Mouse (Mus musculus): ENCODE results near the gene Trmt13. TPM values are rescaled to one million over a fixed set of nuclear protein-coding genes. Genes with fewer than 3 reads are reported as not detected.

Trmt13 gene
- polyA plus RNA-seq, 1 experiment from 2014 or later: 30.6 TPM

DNA sequence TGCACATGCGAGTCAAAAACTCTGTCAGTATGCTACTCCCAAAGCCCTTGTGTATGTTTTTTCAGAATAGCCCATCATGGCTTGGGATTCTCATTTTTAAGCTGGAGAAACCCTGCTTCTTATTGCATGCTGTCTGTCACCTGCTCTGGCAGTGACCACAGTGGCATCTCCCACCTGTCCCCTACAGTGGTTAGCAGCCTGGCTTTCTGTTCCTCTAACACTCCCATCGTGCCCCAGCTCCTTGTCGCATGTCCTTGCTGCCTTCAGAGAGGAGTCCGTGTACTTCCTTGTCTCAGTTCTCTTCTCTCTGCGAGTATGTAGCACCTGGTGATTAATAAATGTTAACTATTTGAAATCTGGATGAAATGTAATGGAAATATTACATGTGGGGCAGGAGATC lies 67.0 kb downstream of the Trmt13 start:
- no peak for DNase-seq (ENCODE audit: low spot score)

DNA sequence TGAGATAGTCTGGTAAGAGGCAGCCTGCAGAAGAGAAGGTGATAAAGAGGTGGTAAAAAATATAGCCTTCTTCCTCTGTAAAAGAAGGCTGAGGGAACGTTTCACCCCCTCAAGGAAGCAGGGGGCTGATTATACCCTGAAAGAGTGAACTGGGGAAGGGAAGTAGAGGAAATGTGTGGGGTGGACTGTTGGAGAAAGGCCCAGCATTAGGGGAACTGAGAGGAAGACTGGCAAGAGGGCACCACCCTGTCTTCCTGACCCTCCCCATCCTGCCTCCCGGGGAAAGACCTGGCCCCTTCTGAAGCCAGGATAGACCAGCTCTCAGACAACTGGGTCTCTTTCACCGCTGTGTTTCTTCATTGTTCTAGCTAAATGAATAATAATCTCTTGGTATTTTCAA lies 71.9 kb downstream of the Trmt13 start:
- no peak for DNase-seq (ENCODE audit: low spot score)

DNA sequence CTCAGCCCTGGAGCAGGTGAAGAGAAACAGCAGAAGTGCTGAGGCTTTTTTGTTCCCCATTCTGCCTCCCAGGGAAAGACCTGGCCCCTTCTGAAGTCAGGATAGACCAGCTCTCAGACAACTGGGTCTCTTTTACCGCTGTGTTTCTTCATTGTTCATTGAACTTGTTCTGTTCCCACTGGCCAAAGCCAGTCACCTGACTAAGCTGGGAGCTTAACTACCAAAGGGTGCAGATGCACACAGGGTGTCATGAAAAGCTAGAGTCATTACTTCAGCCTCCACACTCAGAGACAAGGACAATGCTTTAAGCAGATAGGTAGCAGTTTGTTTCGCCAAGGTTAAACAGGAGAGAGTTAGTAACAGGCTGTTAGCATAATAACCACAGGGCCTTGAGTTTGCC lies 72.3 kb downstream of the Trmt13 start:
- DNase-seq (ENCODE audit: low spot score): no peak

DNA sequence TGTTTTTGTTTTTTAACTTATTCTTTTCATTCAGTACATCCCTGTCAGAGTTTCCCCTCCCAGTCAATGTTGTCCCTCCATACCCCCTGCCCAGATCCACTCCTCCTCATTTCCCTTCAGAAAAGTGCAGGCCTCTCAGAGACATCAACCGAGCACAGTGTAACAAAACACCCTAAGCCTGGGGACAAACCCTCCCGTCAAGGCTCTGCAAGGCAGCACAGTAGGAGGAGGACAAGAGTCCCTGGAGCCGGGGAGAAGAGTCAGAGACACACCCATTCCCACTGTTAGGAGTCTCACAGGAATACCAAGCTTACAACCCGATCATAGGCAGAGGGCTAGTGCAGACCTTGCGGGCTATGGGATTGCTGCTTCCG lies 77.2 kb downstream of the Trmt13 start:
- no peak for DNase-seq (ENCODE audit: low spot score)

DNA sequence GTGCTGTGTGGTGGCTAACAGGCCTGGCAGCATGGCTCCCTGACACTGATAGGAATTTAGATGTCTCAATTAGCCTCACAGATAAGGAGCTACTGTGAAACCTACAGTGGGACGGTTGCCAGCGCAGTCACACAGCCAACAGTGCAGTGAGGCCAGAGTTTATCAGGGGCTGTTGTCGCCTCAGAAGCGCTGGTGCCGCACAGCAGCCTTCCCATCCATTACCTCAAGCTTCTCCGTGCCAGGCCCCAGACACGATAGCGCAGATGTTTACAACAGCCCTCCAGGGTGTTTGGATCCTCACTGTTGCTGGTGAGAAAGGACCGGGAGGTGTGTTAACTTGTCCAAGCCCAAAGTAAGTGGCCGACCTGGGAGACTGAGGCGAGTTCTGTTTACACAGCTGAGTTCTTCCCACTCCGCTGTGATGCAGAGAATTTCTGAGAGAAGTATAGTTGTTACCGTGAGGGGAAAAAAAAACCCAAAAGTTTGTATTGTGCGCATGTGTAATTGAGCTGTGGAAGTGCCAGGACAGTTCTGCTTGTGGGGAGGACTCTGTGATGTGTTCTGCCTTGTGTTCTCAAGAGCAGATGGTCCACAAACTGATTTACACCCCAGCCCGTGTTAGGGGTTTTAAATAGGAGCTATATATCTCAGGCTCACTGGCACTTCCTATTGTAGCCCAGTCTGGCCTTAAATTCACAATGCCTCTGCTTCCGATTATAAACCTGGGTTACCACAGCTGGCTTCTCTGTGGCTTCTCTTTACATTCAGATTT lies 77.8 kb downstream of the Trmt13 start:
- DNase-seq (ENCODE audit: low spot score): no peak

Other genes with a start within 250 kb of the Trmt13 start
- 7.7 and 7.8 TPM in 2 replicates for gene Cdc14a, start 190.6 kb downstream of the Trmt13 start, polyA plus RNA-seq (2015; fragmentation: Nextera tagmentation; extraction: Ambion mirVana)
- 72.2 and 75.3 TPM in 2 replicates for gene Rtca, start 106.4 kb downstream of the Trmt13 start, polyA plus RNA-seq (2015; fragmentation: Nextera tagmentation; extraction: Ambion mirVana)
- 9.8 and 14.5 TPM in 2 replicates for gene Dbt, start 101.5 kb downstream of the Trmt13 start, polyA plus RNA-seq (2015; fragmentation: Nextera tagmentation; extraction: Ambion mirVana)
- gene Lrrc39, start 51.6 kb downstream of the Trmt13 start, polyA plus RNA-seq (2015; fragmentation: Nextera tagmentation; extraction: Ambion mirVana): 0.36 and 0.81 TPM in 2 replicates
- gene Sass6, start 19.6 kb downstream of the Trmt13 start, polyA plus RNA-seq (2015; fragmentation: Nextera tagmentation; extraction: Ambion mirVana): 21.7 and 23.7 TPM in 2 replicates
- 68.6 and 69.9 TPM in 2 replicates for gene Mfsd14a, start 48.1 kb upstream of the Trmt13 start, polyA plus RNA-seq (2015; fragmentation: Nextera tagmentation; extraction: Ambion mirVana)
- gene Gm43191, start 66.7 kb upstream of the Trmt13 start, polyA plus RNA-seq (2015; fragmentation: Nextera tagmentation; extraction: Ambion mirVana): not detected in 2 replicates
- gene Slc35a3, start 98.2 kb upstream of the Trmt13 start, polyA plus RNA-seq (2015; fragmentation: Nextera tagmentation; extraction: Ambion mirVana): 8.9 and 9.1 TPM in 2 replicates
- 5.9 and 7.7 TPM in 2 replicates for gene Agl, start 193.6 kb upstream of the Trmt13 start, polyA plus RNA-seq (2015; fragmentation: Nextera tagmentation; extraction: Ambion mirVana)
- gene Frrs1, start 244.9 kb upstream of the Trmt13 start, polyA plus RNA-seq (2015; fragmentation: Nextera tagmentation; extraction: Ambion mirVana): 10.9 and 14.9 TPM in 2 replicates

Data from thymus, postnatal 0 days (tissue).